Mouse (Mus musculus) lung, postnatal 0 days (tissue): ENCODE measurements around the gene Fam13a.

Experiments used
- CTCF ChIP-seq: IDR thresholded peaks from 2 replicates; pipeline ENCODE4 v1.5.1; 2016; ENCODE audit warnings: antibody characterized with exemption, mild to moderate bottlenecking
- EP300 ChIP-seq: IDR thresholded peaks from 2 replicates; pipeline ENCODE4 v1.6.1; 2016; ENCODE audit warnings: antibody characterized with exemption, mild to moderate bottlenecking, control low read depth

DNA sequence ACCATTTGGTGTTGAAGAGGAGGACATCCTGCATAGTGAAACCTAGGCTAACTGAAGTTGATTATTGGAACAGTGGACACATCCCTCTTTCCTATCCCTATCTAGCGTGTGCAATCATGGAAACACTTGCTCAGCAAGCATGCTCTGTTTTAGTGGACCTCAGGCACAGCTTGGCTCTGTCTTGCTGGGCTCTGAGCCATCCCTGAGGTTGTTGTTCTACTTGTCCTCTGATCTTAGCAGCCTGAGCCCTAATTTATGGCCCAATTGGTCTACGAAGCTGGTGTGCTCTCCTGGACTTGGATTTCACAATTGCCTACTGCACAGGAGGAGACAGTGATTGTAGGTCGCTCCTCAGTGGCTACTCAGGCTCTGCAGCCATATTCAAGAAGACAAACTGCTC, 56.1 kb downstream of the Fam13a start:
- TF ChIP-seq CTCF (no peak), EP300 (no peak)
